Mouse (Mus musculus) embryo, embryonic 10.5 days (tissue): ENCODE measurements around the gene Pygo2.
A peak's percentile ranks its signal among the peaks of the same experiment; 100 is the strongest.
"Not testable (repeated sequence)": the region's sequence is repeated elsewhere in the genome, so short reads cannot be mapped to it uniquely, and the experiment has no call there.

ENCODE experiments used
- DNase-seq: peaks from one replicate; pipeline ENCODE4 v3.0.0-alpha.2; 2015; ENCODE audit warnings: low spot score

The Pygo2 gene

DNA sequence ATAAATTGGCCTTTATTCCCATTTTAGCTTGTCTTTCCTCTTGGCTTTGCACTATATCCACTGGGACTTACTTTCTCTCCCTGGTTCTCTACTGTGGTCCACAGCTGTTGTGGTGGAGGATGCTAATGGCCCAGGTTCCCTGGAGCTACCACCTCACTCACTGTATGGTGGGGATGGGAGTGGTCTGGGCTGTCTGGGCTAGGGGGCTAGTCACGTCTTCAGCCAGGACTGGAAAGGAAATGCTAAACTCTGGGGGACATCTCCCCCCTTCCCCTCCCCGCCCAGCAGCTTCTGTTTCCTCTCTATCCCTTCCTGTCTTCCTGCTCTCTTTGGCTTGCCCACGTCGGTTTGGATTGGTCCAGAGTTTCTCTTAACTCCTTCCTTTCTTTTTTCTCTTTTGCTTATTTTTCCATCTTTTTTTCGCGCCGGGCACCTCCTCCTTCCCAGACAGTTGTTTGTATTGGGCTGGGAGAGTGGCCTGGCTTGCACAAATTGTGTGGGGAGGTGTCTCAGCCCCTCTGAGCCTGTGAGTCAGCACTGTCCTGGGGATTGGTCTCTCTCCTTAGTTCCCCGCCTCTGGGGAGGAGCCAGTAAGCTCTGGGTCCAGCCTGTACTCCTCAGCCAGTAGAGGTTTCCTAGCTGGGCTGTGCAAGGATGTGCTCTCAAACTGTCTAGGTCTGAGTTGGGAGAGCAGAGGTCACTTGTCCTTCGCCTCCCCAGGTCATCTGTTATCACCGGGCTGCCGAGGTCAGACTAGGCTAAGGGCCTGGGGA is 8.8 kb upstream of the Pygo2 start:
- DNase-seq = peak; percentile 88

- DNase-seq = peak; percentile 28
These were observed 8.1 kb upstream of the Pygo2 start for GRCm38 (mm10) chr3:89421810-89422473.

DNA sequence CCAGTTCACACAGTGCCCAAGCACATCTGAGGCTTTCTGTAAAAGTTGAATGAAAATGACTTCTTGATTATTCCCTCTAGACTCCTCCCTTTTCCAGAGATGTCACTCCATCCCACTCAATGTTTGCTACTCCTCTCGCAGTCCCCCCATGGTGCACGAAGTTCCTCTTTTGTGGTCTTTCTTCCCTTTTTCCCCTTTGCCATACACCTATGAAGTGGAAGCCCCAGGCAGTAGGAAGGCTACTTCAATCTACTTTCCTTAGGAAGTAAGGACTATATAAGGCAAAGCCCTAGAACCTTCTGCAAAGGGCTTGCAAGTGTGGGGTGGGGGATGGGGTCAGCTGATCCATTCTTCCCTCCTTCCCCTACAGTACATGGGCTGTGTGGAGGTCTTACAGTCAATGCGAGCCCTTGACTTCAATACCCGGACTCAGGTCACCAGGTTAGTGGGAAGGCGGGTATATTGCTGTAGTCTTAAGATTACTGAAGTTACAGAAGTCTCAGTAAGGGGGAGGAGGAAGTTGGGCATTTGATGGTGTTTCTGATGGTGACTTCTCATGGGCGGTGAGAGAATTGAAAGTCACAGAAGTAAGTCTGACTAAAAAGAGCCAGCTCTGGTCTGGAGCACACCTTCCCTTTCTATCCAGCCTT is 7.3 kb upstream of the Pygo2 start:
- DNase-seq = no peak

DNA sequence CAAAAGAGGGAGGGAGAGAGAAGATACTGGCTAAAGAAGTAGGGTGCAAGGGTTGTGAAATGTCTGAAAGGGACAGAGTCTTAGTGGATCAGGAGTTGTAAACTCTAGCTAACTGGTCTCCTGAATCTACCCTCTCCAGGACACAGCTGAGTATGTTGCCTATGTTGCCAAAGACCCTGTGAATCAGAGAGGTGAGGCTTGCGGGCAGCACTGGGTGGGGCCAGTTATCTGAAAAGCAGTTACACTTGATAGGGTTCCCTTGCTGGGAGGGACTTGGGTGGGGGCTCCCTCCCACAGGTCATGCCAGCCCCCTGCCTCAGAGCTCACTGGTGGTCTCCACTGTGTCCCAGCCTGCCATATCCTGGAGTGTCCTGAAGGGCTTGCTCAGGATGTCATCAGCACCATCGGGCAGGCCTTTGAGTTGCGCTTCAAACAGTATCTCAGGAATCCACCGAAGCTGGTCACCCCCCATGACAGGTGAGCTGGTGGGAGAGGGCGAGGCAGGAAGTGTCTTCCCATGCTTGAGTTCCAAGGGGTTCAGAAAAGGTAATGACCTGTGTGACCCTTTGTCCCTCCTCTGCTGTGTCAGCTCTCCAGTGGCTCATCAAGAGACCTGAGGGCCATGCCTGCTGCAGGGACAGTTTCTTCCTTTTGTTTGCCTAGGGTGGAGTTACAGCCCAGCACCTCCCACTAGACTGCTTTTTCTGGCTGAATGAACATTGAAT is 5.4 kb upstream of the Pygo2 start:
- DNase-seq = no peak

DNA sequence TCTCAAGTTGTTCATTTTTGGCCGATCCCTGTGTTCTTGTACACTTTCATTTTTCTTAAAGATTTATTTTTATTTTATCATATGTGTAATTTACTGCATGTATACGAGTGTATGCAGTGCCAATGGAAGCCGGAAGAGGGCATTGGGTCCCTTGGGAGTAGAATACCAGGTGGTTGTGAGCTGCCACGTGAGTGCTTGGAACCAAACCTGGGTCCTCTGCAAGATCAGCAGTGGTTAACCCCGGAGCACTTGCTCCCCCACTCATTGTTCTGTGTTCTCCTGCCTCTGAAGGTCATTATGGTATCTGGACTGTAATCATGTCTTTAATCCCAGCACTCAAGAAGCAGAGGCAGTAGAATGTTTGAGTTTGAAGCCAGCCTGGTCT is 4.9 kb upstream of the Pygo2 start:
- no peak for DNase-seq

- DNase-seq = no peak
These were observed 4.1 kb upstream of the Pygo2 start for GRCm38 (mm10) chr3:89425876-89426275.

GRCm38 (mm10) chr3:89429021-89429420 is 993 bp upstream of the Pygo2 start:
- DNase-seq = not testable (repeated sequence)

GRCm38 (mm10) chr3:89432606-89433005 is 2.6 kb downstream of the Pygo2 start:
- DNase-seq = no peak

- no peak for DNase-seq
These were observed 4.5 kb downstream of the Pygo2 start for GRCm38 (mm10) chr3:89434532-89434931.

DNA sequence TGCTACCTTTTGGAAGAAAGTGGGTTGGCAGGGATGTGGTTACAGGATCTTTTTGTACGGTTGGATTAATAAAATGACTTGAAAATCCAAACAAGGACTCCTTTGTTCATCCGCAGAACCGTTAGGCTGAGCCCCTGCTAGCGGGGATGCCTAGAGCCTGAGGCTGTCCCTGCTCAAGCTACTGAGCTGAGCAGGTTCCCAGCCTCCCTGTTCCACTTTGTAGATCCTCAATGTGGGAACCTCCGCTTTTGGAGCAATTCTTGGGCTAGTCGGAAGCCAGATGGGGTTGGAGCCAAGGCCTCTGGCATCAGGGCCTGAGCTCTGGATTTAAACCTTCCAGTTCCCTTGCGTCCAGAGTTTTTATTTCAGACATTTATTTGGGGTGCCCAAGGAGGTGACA is 5.0 kb downstream of the Pygo2 start:
- no peak for DNase-seq

GRCm38 (mm10) chr3:89436176-89437113 is 6.4 kb downstream of the Pygo2 start, which contains the start of gene Pbxip1:
Gene Pbxip1, plus strand, starts transcription at chr3:89436706.
- peak; percentile 92 for DNase-seq

DNA sequence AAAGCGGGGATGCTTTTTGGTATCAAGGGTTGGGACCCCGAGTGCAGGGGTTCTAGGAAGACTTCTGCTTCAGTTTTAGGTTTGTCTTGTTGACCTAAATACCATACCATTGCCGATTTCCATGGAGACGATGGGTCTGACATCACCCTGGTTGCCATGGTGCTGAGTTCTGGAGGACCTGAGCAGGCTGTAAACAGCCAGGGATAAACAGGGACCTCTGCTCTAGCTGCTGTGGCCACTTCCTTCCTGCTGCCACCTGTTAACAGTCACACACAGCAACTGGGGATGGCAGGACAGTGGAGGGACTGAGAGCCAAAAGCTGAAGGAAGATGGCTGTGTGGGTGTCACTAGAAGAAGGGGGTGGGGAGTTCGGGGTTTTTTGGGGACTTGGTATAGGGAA is 7.3 kb downstream of the Pygo2 start:
- peak; percentile 63 for DNase-seq

DNA sequence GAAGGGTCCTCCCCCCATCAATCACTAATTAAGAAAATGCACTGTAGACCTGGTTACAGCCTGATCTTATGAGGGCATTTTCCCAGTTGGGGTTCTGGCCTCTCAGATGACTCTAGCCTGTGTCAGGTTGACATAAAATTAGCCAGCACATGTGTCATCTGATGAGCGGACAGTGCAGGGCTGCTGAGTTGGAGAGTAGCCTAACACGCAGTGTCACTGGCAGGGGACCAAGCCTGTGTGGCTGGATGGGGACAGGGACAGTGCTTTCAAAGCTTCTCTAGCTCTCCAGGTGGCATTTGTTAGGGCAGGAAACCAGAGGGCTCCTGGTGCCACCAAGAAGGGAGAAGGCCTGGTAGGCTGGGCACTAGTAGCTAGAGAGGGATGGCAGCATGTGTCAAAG is 10.7 kb downstream of the Pygo2 start:
- DNase-seq = no peak

- DNase-seq = no peak
These were observed 18.9 kb downstream of the Pygo2 start for GRCm38 (mm10) chr3:89448720-89449537.

GRCm38 (mm10) chr3:89449541-89449940 is 19.5 kb downstream of the Pygo2 start:
- DNase-seq = peak; percentile 75

GRCm38 (mm10) chr3:89451916-89452315 is 21.9 kb downstream of the Pygo2 start:
- no peak for DNase-seq

GRCm38 (mm10) chr3:89454401-89455177 is 24.6 kb downstream of the Pygo2 start, which contains the start of gene Pmvk:
Gene Pmvk, plus strand, starts transcription at chr3:89454541.
- DNase-seq = no peak

DNA sequence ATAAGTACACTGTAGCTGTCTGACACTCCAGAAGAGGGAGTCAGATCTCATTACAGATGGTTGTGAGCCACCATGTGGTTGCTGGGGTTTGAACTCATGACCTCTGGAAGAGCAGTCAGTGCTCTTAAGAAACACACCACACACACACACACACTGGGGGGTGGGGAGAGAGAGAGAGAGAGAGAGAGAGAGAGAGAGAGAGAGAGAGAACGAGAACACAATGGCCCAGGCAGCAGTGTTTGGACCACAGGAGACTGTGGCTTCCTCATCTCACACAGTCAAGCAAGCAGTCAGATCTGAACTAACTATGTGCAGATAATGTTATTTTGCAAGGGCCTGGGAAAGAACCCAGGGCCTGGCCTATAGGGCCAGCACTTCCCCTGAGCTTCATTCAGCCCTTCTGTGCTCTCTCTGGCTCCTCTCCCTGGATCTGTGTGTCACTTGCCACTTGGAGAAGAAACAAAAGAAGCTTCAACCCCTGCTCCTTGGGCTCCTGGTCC is 25.8 kb downstream of the Pygo2 start:
- no peak for DNase-seq
